Mouse (Mus musculus) midbrain, postnatal 0 days (tissue): ENCODE results near the gene Slc37a1. TPM values are rescaled to one million over a fixed set of nuclear protein-coding genes. Genes with fewer than 3 reads are reported as not detected.

Experiments
- ATAC-seq: fragments of 200-750 bp; cut with Nextera tagmentation; 2 replicates; pipeline ENCODE4 v1.8.0; 2017; ENCODE audit warnings: moderate number of reproducible peaks, mild to moderate bottlenecking, moderate TSS enrichment, moderate library complexity; ENCODE audit not compliant: low FRiP score
- DNase-seq: peaks from one replicate; pipeline ENCODE4 v3.0.0-alpha.2; 2015; ENCODE audit warnings: low spot score
- H3K27ac ChIP-seq: fragments of 300-500 bp; sonication (generic); 2 replicates; pipeline ENCODE4 v1.5.1; 2014; ENCODE audit warnings: low read depth, mild to moderate bottlenecking, low read length, mixed read lengths
- H3K27me3 ChIP-seq: fragments of 300-500 bp; sonication (generic); 2 replicates; pipeline ENCODE4 v1.6.1; 2014; ENCODE audit warnings: low read length, control low read depth, mixed read lengths; ENCODE audit not compliant: insufficient read depth
- H3K36me3 ChIP-seq: fragments of 300-500 bp; sonication (generic); 2 replicates; pipeline ENCODE4 v1.6.1; 2014; ENCODE audit warnings: low read length, control low read depth, mixed read lengths; ENCODE audit not compliant: insufficient read depth
- H3K4me1 ChIP-seq: fragments of 300-500 bp; sonication (generic); 2 replicates; pipeline ENCODE4 v1.6.1; 2014; ENCODE audit warnings: mild to moderate bottlenecking, control low read depth, antibody characterized with exemption, low read length, mixed read lengths; ENCODE audit not compliant: insufficient read depth
- H3K4me2 ChIP-seq: fragments of 300-500 bp; sonication (generic); 2 replicates; pipeline ENCODE4 v1.6.1; 2014; ENCODE audit warnings: low read depth, mild to moderate bottlenecking, low read length, mixed read lengths; ENCODE audit not compliant: poor library complexity, severe bottlenecking
- H3K4me3 ChIP-seq: fragments of 300-500 bp; sonication (generic); 2 replicates; pipeline ENCODE4 v1.5.1; 2014; ENCODE audit warnings: low read depth, mild to moderate bottlenecking, low read length, moderate library complexity
- H3K9ac ChIP-seq: fragments of 300-500 bp; sonication (generic); replicated peaks from 2 replicates; pipeline ENCODE4 v1.6.1; 2014; ENCODE audit warnings: mild to moderate bottlenecking, low read length, moderate library complexity, mixed read lengths; ENCODE audit not compliant: poor library complexity, severe bottlenecking
- H3K9me3 ChIP-seq: fragments of 300-500 bp; sonication (generic); 2 replicates; pipeline ENCODE4 v1.6.1; 2016; ENCODE audit warnings: low read length, control low read depth
- CTCF ChIP-seq: IDR thresholded peaks from 2 replicates; pipeline ENCODE4 v1.5.1; 2016; ENCODE audit warnings: antibody characterized with exemption, mild to moderate bottlenecking
- WGBS: fragments of 180-500 bp; shearing (Covaris S2); extraction: QIAGEN DNeasy Blood & Tissue Kit; methylation state at CpG from one replicate; pipeline ENCODE4 v1.1.7; 2014; 5-methylcytosine and 5-hydroxymethylcytosine counted together
- polyA plus RNA-seq: library from polyadenylated mRNA; unstranded; fragments of >200 nt; fragmentation: Nextera tagmentation; extraction: Ambion mirVana; gene quantifications from 2 replicates; pipeline ENCODE4 v1.2.1, GENCODE M21; 2015
- total RNA-seq: library from RNA; depleted of rRNA; stranded (reverse); fragments of >200 nt; gene quantifications from 2 replicates; pipeline ENCODE4 v1.2.3, GENCODE M21; 2014

Slc37a1 gene
- total and polyA plus RNA-seq, 2 experiments from 2014 or later = 6.9 to 11.0 TPM

- DNase-seq (no peak), ATAC-seq (no peak)
- no peak overlapping the region for H3K27ac ChIP-seq
- no peak overlapping the region for H3K9ac ChIP-seq
- no peak overlapping the region for H3K4me3 ChIP-seq
- H3K4me2 ChIP-seq = no peak overlapping the region
- H3K27me3 ChIP-seq = no peaks in the 10 kb centered on the region
- TF ChIP-seq CTCF = no peak
- no peaks in the 10 kb centered on the region for H3K36me3 ChIP-seq
- H3K4me1 ChIP-seq = 0 out of 2 replicates have a peak, but pooled peaks cover 1% of the 10 kb centered on the region
- H3K9me3 ChIP-seq = no peaks in the 10 kb centered on the region
Measured at GRCm38 (mm10) chr17:31290311-31290710, 3.7 kb downstream of the Slc37a1 start.

- TF ChIP-seq CTCF = no peak
- no peak overlapping the region for H3K4me2 ChIP-seq
- DNase-seq (no peak), ATAC-seq (no peak)
- H3K4me1 ChIP-seq = 0 out of 2 replicates have a peak, but pooled peaks cover 6% of the 10 kb centered on the region
- no peak overlapping the region for H3K27ac ChIP-seq
- no peaks in the 10 kb centered on the region for H3K36me3 ChIP-seq
- H3K4me3 ChIP-seq = no peak overlapping the region
- H3K9ac ChIP-seq = no peak overlapping the region
- no peaks in the 10 kb centered on the region for H3K9me3 ChIP-seq
- WGBS = 69% methylated on average over 6 of the region's 6 CpGs
- no peaks in the 10 kb centered on the region for H3K27me3 ChIP-seq
Measured at GRCm38 (mm10) chr17:31290859-31291258, 4.3 kb downstream of the Slc37a1 start.

GRCm38 (mm10) chr17:31294363-31295214, 8.0 kb downstream of the Slc37a1 start:
- H3K27me3 ChIP-seq = no peaks in the 10 kb centered on the region
- H3K27ac ChIP-seq = no peak overlapping the region
- no peak overlapping the region for H3K4me3 ChIP-seq
- TF ChIP-seq CTCF = peak; percentile 42
- ATAC-seq (no peak), DNase-seq (no peak)
- H3K9ac ChIP-seq = no peak overlapping the region
- H3K4me2 ChIP-seq = peak overlapping the region; percentile 64; the same call in 1 of the 2 replicates
- 87% methylated on average over 15 of the region's 15 CpGs for WGBS
- no peaks in the 10 kb centered on the region for H3K9me3 ChIP-seq
- H3K36me3 ChIP-seq = no peaks in the 10 kb centered on the region
- peaks cover 13% of the 10 kb centered on the region for H3K4me1 ChIP-seq

GRCm38 (mm10) chr17:31295215-31295891, 8.8 kb downstream of the Slc37a1 start:
- Histone ChIP-seq H3K27ac (peak overlapping the region; percentile 67; the same call in 1 of the 2 replicates), H3K4me2 (peak overlapping the region; percentile 64), H3K9ac (peak overlapping the region; percentile 48), H3K9me3 (no peaks in the 10 kb centered on the region), H3K4me3 (peak overlapping the region; percentile 50), H3K27me3 (no peaks in the 10 kb centered on the region), H3K36me3 (no peaks in the 10 kb centered on the region), H3K4me1 (peaks cover 13% of the 10 kb centered on the region)
- TF ChIP-seq CTCF = peak; percentile 65
- WGBS = 20% methylated on average over 25 of the region's 25 CpGs
- ATAC-seq = peak; percentile 35
- peak; percentile 63 for DNase-seq

GRCm38 (mm10) chr17:31295892-31296781, 9.5 kb downstream of the Slc37a1 start:
- no peaks in the 10 kb centered on the region for H3K27me3 ChIP-seq
- H3K9ac ChIP-seq = peak overlapping the region; percentile 48
- ATAC-seq (peak; percentile 75), DNase-seq (peak; percentile 69)
- H3K4me3 ChIP-seq = peak overlapping the region; percentile 50
- H3K4me2 ChIP-seq = peak overlapping the region; percentile 64
- H3K4me1 ChIP-seq = peaks cover 13% of the 10 kb centered on the region
- no peaks in the 10 kb centered on the region for H3K9me3 ChIP-seq
- TF ChIP-seq CTCF = peak; percentile 28; the same call in 1 of the 2 replicates
- peak overlapping the region; percentile 67 for H3K27ac ChIP-seq
- no peaks in the 10 kb centered on the region for H3K36me3 ChIP-seq
- WGBS = 1% methylated on average over 67 of the region's 68 CpGs
